Mouse (Mus musculus) limb, embryonic 13.5 days (tissue): ENCODE data around the gene Tbc1d10b. TPM values are rescaled to one million over a fixed set of nuclear protein-coding genes. Genes with fewer than 3 reads are reported as not detected.

Experiments used
- ATAC-seq: fragments of 200-750 bp; cut with Nextera tagmentation; 2 replicates; pipeline ENCODE4 v1.8.0; 2017; ENCODE audit warnings: low read depth, moderate number of reproducible peaks, moderate TSS enrichment; ENCODE audit not compliant: low FRiP score
- H3K27ac ChIP-seq: fragments of 300-500 bp; sonication (generic); 2 replicates; pipeline ENCODE4 v1.5.1; 2015; ENCODE audit warnings: inconsistent platforms, mild to moderate bottlenecking, moderate library complexity
- H3K27me3 ChIP-seq: fragments of 300-500 bp; sonication (generic); 2 replicates; pipeline ENCODE4 v1.6.1; 2015; ENCODE audit warnings: mild to moderate bottlenecking, inconsistent platforms
- H3K36me3 ChIP-seq: fragments of 300-500 bp; sonication (generic); 2 replicates; pipeline ENCODE4 v1.6.1; 2015; ENCODE audit warnings: inconsistent platforms, mild to moderate bottlenecking, moderate library complexity
- H3K4me1 ChIP-seq: fragments of 300-500 bp; sonication (generic); 2 replicates; pipeline ENCODE4 v1.6.1; 2015; ENCODE audit warnings: inconsistent platforms
- H3K4me2 ChIP-seq: fragments of 300-500 bp; sonication (generic); replicated peaks from 2 replicates; pipeline ENCODE4 v1.6.1; 2015; ENCODE audit warnings: inconsistent platforms, mild to moderate bottlenecking, moderate library complexity
- H3K4me3 ChIP-seq: fragments of 300-500 bp; sonication (generic); 2 replicates; pipeline ENCODE4 v1.5.1; 2015; ENCODE audit warnings: moderate library complexity, mild to moderate bottlenecking, inconsistent platforms
- H3K9ac ChIP-seq: fragments of 300-500 bp; sonication (generic); 2 replicates; pipeline ENCODE4 v1.6.1; 2015; ENCODE audit warnings: mild to moderate bottlenecking, inconsistent platforms
- H3K9me3 ChIP-seq: fragments of 300-500 bp; sonication (generic); 2 replicates; pipeline ENCODE4 v1.6.1; 2016; ENCODE audit warnings: inconsistent platforms
- WGBS: fragments of 180-500 bp; shearing (Covaris S2); methylation state at CpG from one replicate; pipeline ENCODE4 v1.1.7; 2015; 5-methylcytosine and 5-hydroxymethylcytosine counted together
- polyA plus RNA-seq: library from polyadenylated mRNA; unstranded; fragments of >200 nt; fragmentation: Nextera tagmentation; extraction: Ambion mirVana; gene quantifications from 2 replicates; pipeline ENCODE4 v1.2.1, GENCODE M21; 2015

Tbc1d10b gene
- polyA plus RNA-seq, 1 experiment from 2014 or later = 31.7 TPM

DNA sequence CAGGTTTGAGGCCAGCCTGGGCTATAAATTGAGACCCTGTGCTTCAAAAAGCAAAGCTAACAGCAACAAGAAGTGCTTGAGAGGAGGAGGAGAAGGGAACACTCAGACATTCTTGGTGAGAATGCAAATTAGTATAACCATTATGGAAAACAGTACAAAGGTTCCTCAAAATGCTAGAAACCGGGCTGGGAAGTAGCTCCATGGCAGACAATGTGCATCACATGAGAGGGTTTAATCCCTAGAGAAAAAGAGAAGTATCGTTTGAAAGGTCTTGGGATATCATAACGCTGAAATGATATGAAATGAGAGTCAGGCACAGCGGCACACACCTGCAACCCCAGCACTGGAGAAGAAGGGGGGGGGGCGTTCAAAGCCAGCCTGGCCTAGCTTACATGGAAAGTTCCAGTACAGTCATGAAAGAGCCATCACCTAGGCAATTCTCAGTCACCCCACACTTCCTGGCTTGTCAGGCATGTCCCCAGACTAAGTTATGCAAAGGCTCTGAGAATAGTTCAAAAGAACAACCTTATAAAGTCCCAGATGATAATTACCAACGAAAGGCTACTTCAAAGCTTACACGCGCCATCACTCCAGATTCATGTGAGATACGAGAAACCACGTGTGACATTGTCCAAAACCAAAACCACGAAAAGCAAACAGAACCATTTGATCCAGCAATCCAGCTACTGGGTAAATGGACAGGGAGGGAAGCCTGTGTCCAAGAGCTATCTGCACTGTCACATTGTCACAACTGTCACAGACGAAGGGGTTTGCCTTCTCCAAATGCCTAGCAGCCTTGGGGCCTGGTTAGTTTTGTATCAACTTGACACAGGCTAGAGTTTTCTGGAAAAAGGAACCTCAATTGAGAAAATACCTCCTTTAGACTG is 42.4 kb downstream of the Tbc1d10b start:
- H3K4me3 ChIP-seq = no peak overlapping the region
- H3K36me3 ChIP-seq = no peaks in the 10 kb centered on the region
- no peak overlapping the region for H3K9ac ChIP-seq
- H3K4me1 ChIP-seq = no peaks in the 10 kb centered on the region
- no peaks in the 10 kb centered on the region for H3K27me3 ChIP-seq
- 85% methylated on average over 12 of the region's 12 CpGs for WGBS
- H3K9me3 ChIP-seq = no peaks in the 10 kb centered on the region
- no peak overlapping the region for H3K27ac ChIP-seq
- ATAC-seq = no peak
- H3K4me2 ChIP-seq = no peak overlapping the region

DNA sequence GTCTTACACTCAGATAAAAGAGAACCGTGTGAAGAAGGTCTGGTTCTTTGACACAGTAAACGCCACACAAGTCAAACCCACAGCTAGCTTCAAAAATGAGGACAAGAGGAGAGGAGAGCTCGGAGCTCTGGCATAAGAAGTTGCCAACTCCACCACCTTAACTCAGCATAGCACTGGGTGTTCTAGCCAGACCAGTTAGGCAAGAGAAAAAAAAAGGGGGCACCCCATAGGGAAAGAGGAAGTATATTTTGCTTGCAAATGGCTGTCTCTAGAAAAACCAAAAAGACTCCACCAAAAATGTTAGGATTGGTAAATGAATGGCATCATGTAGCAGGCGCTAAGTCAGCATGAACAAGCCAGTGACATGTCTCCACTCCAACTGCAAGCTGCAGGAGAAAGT is 44.3 kb downstream of the Tbc1d10b start:
- 88% methylated on average over 4 of the region's 4 CpGs for WGBS
- Histone ChIP-seq H3K9me3 (no peaks in the 10 kb centered on the region), H3K36me3 (no peaks in the 10 kb centered on the region), H3K27me3 (no peaks in the 10 kb centered on the region), H3K9ac (no peak overlapping the region), H3K4me3 (no peak overlapping the region), H3K4me2 (no peak overlapping the region), H3K4me1 (no peaks in the 10 kb centered on the region), H3K27ac (no peak overlapping the region)
- ATAC-seq = no peak

DNA sequence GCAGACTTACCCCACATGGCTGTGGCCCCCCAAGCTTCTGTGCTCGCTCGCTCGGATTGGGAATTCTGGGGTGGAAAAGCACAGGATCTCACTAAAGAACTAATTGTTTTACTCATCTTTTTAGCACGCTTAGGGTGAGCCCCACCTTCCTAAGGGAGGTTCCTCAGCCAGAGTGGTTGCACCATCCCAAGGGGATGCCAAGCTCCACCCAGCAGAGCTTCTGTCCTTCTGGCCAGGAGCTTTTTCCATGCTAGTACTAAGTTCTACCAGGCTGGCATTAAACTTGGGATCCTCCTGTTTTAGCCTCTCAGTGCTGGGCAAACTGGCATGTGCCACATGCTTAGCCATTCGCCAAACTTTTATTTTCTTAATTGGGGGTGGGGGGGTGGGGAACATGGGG is 45.7 kb downstream of the Tbc1d10b start:
- no peak for ATAC-seq
- 76% methylated on average over 5 of the region's 5 CpGs for WGBS
- Histone ChIP-seq H3K9ac (no peak overlapping the region), H3K27ac (no peak overlapping the region), H3K4me2 (no peak overlapping the region), H3K27me3 (no peaks in the 10 kb centered on the region), H3K36me3 (no peaks in the 10 kb centered on the region), H3K4me3 (no peak overlapping the region), H3K9me3 (no peaks in the 10 kb centered on the region), H3K4me1 (no peaks in the 10 kb centered on the region)

DNA sequence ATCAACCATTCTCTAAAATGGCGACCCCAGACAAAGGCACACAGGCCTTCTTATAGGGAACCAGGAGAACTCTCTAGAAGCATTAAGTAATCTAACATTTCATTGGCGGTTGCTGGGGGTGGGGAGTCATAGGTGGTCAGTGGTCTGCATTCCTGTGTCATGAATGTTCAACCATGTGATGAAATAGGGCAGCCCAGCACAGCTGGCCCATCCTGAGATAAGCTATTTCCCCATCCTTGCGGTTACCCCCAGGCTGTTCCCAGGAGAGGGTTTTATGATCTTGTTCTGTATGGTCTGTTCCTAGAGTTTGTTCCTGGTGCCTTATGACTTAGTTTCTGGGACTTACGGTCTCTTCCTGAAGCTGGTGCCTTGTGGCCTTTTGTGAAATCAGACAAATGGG is 50.7 kb downstream of the Tbc1d10b start:
- WGBS = 82% methylated on average over 4 of the region's 4 CpGs
- Histone ChIP-seq H3K4me2 (no peak overlapping the region), H3K27ac (no peak overlapping the region), H3K4me1 (no peaks in the 10 kb centered on the region), H3K27me3 (no peaks in the 10 kb centered on the region), H3K9me3 (no peaks in the 10 kb centered on the region), H3K36me3 (no peaks in the 10 kb centered on the region), H3K9ac (no peak overlapping the region), H3K4me3 (no peak overlapping the region)
- ATAC-seq = no peak

DNA sequence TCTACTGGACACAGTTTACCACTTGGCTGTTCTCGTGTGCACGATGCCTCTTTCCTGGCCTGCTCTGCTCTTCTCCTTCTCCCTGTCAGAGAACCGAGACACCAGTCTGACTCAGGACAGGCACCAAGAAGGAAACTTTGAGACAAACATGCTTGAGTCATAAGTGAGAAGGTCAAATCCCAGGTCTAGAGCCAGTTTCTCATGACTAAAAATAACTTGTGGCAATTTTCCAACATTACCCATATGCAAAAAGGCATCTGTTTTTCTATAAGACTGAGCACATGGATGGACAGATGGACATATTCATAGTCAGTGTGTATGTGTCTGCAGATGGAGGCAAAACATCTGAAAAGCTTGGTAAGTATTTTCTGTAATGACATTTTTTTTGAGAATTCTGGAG is 54.8 kb downstream of the Tbc1d10b start:
- WGBS = 83% methylated on average over 3 of the region's 3 CpGs
- no peak for ATAC-seq

DNA sequence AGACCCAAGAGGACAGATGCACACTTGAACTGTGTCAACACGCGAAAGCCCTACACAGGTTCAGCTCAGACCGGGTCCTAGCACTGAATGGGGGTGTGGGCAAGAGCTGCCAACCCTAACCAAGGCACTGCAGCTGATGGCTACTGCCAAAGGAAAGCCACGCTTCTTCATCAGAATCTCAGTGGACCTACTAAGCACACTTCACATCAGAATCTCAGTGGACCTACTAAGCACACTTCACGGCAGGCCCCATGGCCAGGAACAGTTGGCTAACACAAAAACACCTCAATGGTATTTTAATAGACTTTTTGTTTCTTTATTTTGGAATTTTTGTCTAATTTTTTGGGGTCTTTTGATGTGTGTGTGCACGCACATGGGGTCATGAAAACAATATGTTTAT is 55.8 kb downstream of the Tbc1d10b start:
- 90% methylated on average over 6 of the region's 6 CpGs for WGBS
- H3K9ac ChIP-seq = no peak overlapping the region

More for the DNA sequence above, 54.8 kb downstream of the Tbc1d10b start:
- no peak overlapping the region for H3K9ac ChIP-seq
- H3K9me3 ChIP-seq = no peaks in the 10 kb centered on the region
- no peaks in the 10 kb centered on the region for H3K27me3 ChIP-seq
- no peak overlapping the region for H3K4me3 ChIP-seq
- H3K4me2 ChIP-seq = no peak overlapping the region
- no peaks in the 10 kb centered on the region for H3K4me1 ChIP-seq
- H3K27ac ChIP-seq = no peak overlapping the region
- H3K36me3 ChIP-seq = no peaks in the 10 kb centered on the region

DNA sequence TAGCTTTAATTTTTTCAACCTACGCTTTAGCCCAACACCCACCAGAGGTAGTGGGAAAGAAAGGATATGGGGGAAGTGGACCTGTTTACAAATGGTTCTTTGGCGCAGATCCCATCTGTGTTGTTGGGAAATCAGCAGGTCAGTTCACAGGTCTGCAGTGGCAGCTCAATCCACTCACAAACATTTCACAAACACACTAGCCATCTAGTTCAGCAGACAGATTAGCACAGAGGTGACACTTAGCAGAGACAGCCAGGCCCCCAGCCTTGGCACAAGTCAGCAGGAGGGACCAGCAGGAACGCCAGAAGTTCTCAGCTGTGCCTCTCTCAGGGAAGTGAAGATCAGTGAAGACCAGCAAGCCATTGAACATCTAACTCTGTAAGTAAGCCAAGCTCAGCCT is 60.4 kb downstream of the Tbc1d10b start:
- Histone ChIP-seq H3K27me3 (no peaks in the 10 kb centered on the region), H3K4me1 (no peaks in the 10 kb centered on the region), H3K9me3 (no peaks in the 10 kb centered on the region), H3K4me3 (no peak overlapping the region), H3K9ac (no peak overlapping the region), H3K4me2 (no peak overlapping the region), H3K36me3 (no peaks in the 10 kb centered on the region), H3K27ac (no peak overlapping the region; the same call in 1 of the 2 replicates)
- 53% methylated on average over 3 of the region's 3 CpGs for whole genome bisulfite sequencing
- ATAC-seq = no peak

More for the DNA sequence above, 55.8 kb downstream of the Tbc1d10b start:
- no peak overlapping the region for H3K27ac ChIP-seq
- H3K36me3 ChIP-seq = no peaks in the 10 kb centered on the region
- no peak for ATAC-seq
- H3K4me2 ChIP-seq = no peak overlapping the region
- no peak overlapping the region for H3K4me3 ChIP-seq
- no peaks in the 10 kb centered on the region for H3K9me3 ChIP-seq
- no peaks in the 10 kb centered on the region for H3K27me3 ChIP-seq
- no peaks in the 10 kb centered on the region for H3K4me1 ChIP-seq

Other genes starting within 250 kb of the Tbc1d10b start
- 97.1 and 105 TPM in 2 replicates for gene Cdipt, start 232.6 kb downstream of the Tbc1d10b start, polyA plus RNA-seq
- 0.65 and 1.9 TPM in 2 replicates for gene Cdiptos, start 232.4 kb downstream of the Tbc1d10b start, polyA plus RNA-seq
- 5.5 and 5.6 TPM in 2 replicates for gene Mvp, start 193.8 kb downstream of the Tbc1d10b start, polyA plus RNA-seq
- gene Pagr1b, start 192.0 kb downstream of the Tbc1d10b start, polyA plus RNA-seq = 0.31 TPM in 1 of 2 replicates, not detected in the other
- 48.2 and 70.2 TPM in 2 replicates for gene Pagr1a, start 191.1 kb downstream of the Tbc1d10b start, polyA plus RNA-seq
- 52.2 and 64.8 TPM in 2 replicates for gene Gm42742, start 187.4 kb downstream of the Tbc1d10b start, polyA plus RNA-seq
- gene Prrt2, start 187.3 kb downstream of the Tbc1d10b start, polyA plus RNA-seq = 6.9 and 10.4 TPM in 2 replicates
- 61.9 and 64.6 TPM in 2 replicates for gene Maz, start 181.4 kb downstream of the Tbc1d10b start, polyA plus RNA-seq
- 113 and 118 TPM in 2 replicates for gene Kif22, start 166.0 kb downstream of the Tbc1d10b start, polyA plus RNA-seq
- gene Zg16, start 121.1 kb downstream of the Tbc1d10b start, polyA plus RNA-seq = not detected in 2 replicates
- 2.6 and 2.7 TPM in 2 replicates for gene AI467606, start 117.1 kb downstream of the Tbc1d10b start, polyA plus RNA-seq
- 3.1 and 3.4 TPM in 2 replicates for gene Qprt, start 86.2 kb downstream of the Tbc1d10b start, polyA plus RNA-seq
- 0.25 and 0.34 TPM in 2 replicates for gene Spn, start 70.6 kb downstream of the Tbc1d10b start, polyA plus RNA-seq
- 72.2 and 72.4 TPM in 2 replicates for gene Cd2bp2, start 12.4 kb downstream of the Tbc1d10b start, polyA plus RNA-seq
- gene Mylpf, start 422 bp upstream of the Tbc1d10b start, polyA plus RNA-seq = 350 and 353 TPM in 2 replicates
- gene Zfp553, start 24.6 kb upstream of the Tbc1d10b start, polyA plus RNA-seq = 51.8 and 52.1 TPM in 2 replicates
- 23.5 and 27.9 TPM in 2 replicates for gene Sept1, start 24.7 kb upstream of the Tbc1d10b start, polyA plus RNA-seq
- 75.1 and 82.7 TPM in 2 replicates for gene Zfp771, start 35.8 kb upstream of the Tbc1d10b start, polyA plus RNA-seq
- gene Dctpp1, start 52.2 kb upstream of the Tbc1d10b start, polyA plus RNA-seq = 172 and 176 TPM in 2 replicates
- 69.4 and 72.8 TPM in 2 replicates for gene Sephs2, start 65.6 kb upstream of the Tbc1d10b start, polyA plus RNA-seq
- gene Itgal, start 87.8 kb upstream of the Tbc1d10b start, polyA plus RNA-seq = 0.69 TPM in 2 replicates
- gene Zfp768, start 137.1 kb upstream of the Tbc1d10b start, polyA plus RNA-seq = 19.8 and 20.6 TPM in 2 replicates
- 8.7 and 9.2 TPM in 2 replicates for gene Zfp747, start 167.6 kb upstream of the Tbc1d10b start, polyA plus RNA-seq
- 5.9 and 6.8 TPM in 2 replicates for gene 9130019O22Rik, start 178.7 kb upstream of the Tbc1d10b start, polyA plus RNA-seq
- 7.6 and 7.9 TPM in 2 replicates for gene E430018J23Rik, start 185.2 kb upstream of the Tbc1d10b start, polyA plus RNA-seq
- gene Zfp764, start 198.4 kb upstream of the Tbc1d10b start, polyA plus RNA-seq = 8.1 and 8.4 TPM in 2 replicates
- gene Zfp688, start 213.6 kb upstream of the Tbc1d10b start, polyA plus RNA-seq = 27.4 and 28.8 TPM in 2 replicates
- 12.2 and 13.9 TPM in 2 replicates for gene Zfp689, start 240.7 kb upstream of the Tbc1d10b start, polyA plus RNA-seq